Mouse (Mus musculus) brown adipose tissue, adult 24 weeks (tissue): ENCODE results near the gene Ramp1. TPM values are rescaled to one million over a fixed set of nuclear protein-coding genes. Genes with fewer than 3 reads are reported as not detected.

Experiments
- polyA plus RNA-seq: library from polyadenylated mRNA; stranded (reverse); fragments of >200 nt; gene quantifications from 2 replicates; pipeline ENCODE4 v1.2.4, GENCODE M21; 2012; ENCODE audit not compliant: missing spikeins, insufficient read depth, insufficient read length

Gene Ramp1
- polyA plus RNA-seq, 1 experiment = 1.5 TPM

Other genes with a start within 250 kb of the Ramp1 start
- gene Prlh, start 226.7 kb upstream of the Ramp1 start, polyA plus RNA-seq = not detected in 2 replicates
- gene Rab17, start 210.2 kb upstream of the Ramp1 start, polyA plus RNA-seq = not detected in 2 replicates
- 11.7 and 13.8 TPM in 2 replicates for gene Lrrfip1, start 181.1 kb upstream of the Ramp1 start, polyA plus RNA-seq
- not detected in 2 replicates for gene Rbm44, start 34.7 kb upstream of the Ramp1 start, polyA plus RNA-seq
- 74.2 and 90.4 TPM in 2 replicates for gene Ube2f, start 70.5 kb downstream of the Ramp1 start, polyA plus RNA-seq
- 9.1 and 10.6 TPM in 2 replicates for gene Scly, start 118.5 kb downstream of the Ramp1 start, polyA plus RNA-seq
- gene Espnl, start 142.3 kb downstream of the Ramp1 start, polyA plus RNA-seq = not detected in 2 replicates
- gene Klhl30, start 171.2 kb downstream of the Ramp1 start, polyA plus RNA-seq = 0.32 and 0.71 TPM in 2 replicates
- gene Erfe, start 186.6 kb downstream of the Ramp1 start, polyA plus RNA-seq = not detected in 2 replicates
- 37.9 and 39.9 TPM in 2 replicates for gene Ilkap, start 219.0 kb downstream of the Ramp1 start, polyA plus RNA-seq
- gene Hes6, start 234.2 kb downstream of the Ramp1 start, polyA plus RNA-seq = 7.8 and 10.9 TPM in 2 replicates